Mouse (Mus musculus): ENCODE measurements around the gene Thumpd3.

DNA sequence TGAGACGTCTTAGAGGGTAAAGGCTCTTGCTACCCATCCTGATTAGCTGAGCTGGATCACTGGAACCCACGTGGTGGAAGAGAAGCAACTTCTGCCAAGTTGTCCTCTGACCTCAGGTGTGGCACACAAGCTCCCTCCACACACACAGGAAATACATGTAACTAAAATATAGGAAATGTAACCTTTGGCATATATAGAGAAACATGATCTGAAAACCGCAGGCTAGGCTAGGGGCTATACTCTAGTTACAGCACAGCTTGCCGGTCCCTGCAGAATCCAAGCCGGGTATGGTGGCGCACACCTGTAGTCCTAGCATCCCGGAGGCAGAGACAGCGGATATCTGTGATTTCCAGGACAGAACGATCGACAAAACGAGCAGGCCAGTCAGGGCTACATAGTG is 450 bp upstream of the Thumpd3 start:
- TF ChIP-seq HCFC1 (IDR thresholded peaks at IDR 0.05; ENCODE audit: borderline replicate concordance, insufficient read depth, low read length), result no peak
- TF ChIP-seq ZNF384 (IDR thresholded peaks at IDR 0.05; ENCODE audit: low read depth, low read length), result no peak
- no peak for TF ChIP-seq ZC3H11A (IDR thresholded peaks at IDR 0.05; ENCODE audit: borderline replicate concordance, low read depth, low read length)
- no peak for TF ChIP-seq CHD2 (IDR thresholded peaks at IDR 0.05; ENCODE audit: low read depth, low read length)
